Comparison of ENCODE assay signal across 9 mouse cellular contexts in genomic region chr17:31073273-31074052, GRCm38 (mm10). TPM values are rescaled to one million over a fixed set of nuclear protein-coding genes. Genes with fewer than 3 reads are reported as not detected.
DNase-seq lines count a peak whose midpoint lies in the region; ATAC-seq and TF ChIP-seq lines count a peak whose summit lies in the region.
"Had no signal": no experiment of that assay in that cellular context is flagged by ENCODE, and none has a peak within 500 bp of the region (broad histone marks: within the 10 kb centered on the region; RNA-seq: fewer than 3 reads in every experiment).

No protein-coding gene starts in this region.

- TF ChIP-seq EP300 in ES-Bruce4 (IDR thresholded peaks at IDR 0.05; ENCODE audit: insufficient read depth, low read depth, low read length), result 0 out of 2 replicates have a peak, but pooled peaks have one; percentile 47

- H3K27ac ChIP-seq in ES-Bruce4 (ENCODE audit: insufficient read depth, low read length), result peak overlapping the region; percentile 70; the same call in 1 of the 2 replicates
- H3K27ac ChIP-seq in forebrain, embryonic 16.5 days (ENCODE audit: low read length), result peak overlapping the region; percentile 39
- peak overlapping the region; percentile 33; the same call in 1 of the 2 replicates for H3K27ac ChIP-seq in lung, embryonic 14.5 days (ENCODE audit: low read depth)
- peak overlapping the region; percentile 90 for H3K27ac ChIP-seq in thymus, adult 2 months (ENCODE audit: control insufficient read depth, insufficient read depth, low read length)

- H3K4me1 ChIP-seq in ES-Bruce4 (ENCODE audit: control insufficient read depth, insufficient read depth, low read length), result peaks cover 8% of the 10 kb centered on the region
- peaks cover 45% of the 10 kb centered on the region for H3K4me1 ChIP-seq in forebrain, embryonic 16.5 days (replicated peaks; ENCODE audit: control insufficient read depth, insufficient read depth, low read length)
- peaks cover 22% of the 10 kb centered on the region for H3K4me1 ChIP-seq in lung, embryonic 14.5 days (ENCODE audit: insufficient read depth)
- peaks cover 84% of the 10 kb centered on the region for H3K4me1 ChIP-seq in thymus, adult 2 months (replicated peaks; ENCODE audit: control insufficient read depth, insufficient read depth, low read length)

- TF ChIP-seq POLR2A in ES-Bruce4 (IDR thresholded peaks at IDR 0.05; ENCODE audit: insufficient read depth, low read length), result no peak
- TF ChIP-seq POLR2A in thymus, adult 2 months (IDR thresholded peaks at IDR 0.05; ENCODE audit: control insufficient read depth, extremely low read depth, insufficient read depth, low read length, poor library complexity), result peak; percentile 47; the same call in 1 of the 2 replicates

- H3K27me3 ChIP-seq in ES-Bruce4 (ENCODE audit: control insufficient read depth, insufficient read depth, low read length, poor library complexity, severe bottlenecking), result no peaks in the 10 kb centered on the region
- no peaks in the 10 kb centered on the region for H3K27me3 ChIP-seq in forebrain, embryonic 16.5 days (replicated peaks; ENCODE audit: control insufficient read depth, insufficient read depth, low read length)
- H3K27me3 ChIP-seq in lung, embryonic 14.5 days (ENCODE audit: insufficient read depth, low read length), result no peaks in the 10 kb centered on the region
- no peaks in the 10 kb centered on the region for H3K27me3 ChIP-seq in thymus, adult 2 months (ENCODE audit: control insufficient read depth, insufficient read depth, low read length)

- WGBS in forebrain, embryonic 16.5 days, result 4% methylated on average over 31 of the region's 31 CpGs
- WGBS in lung, embryonic 14.5 days, result 4% methylated on average over 31 of the region's 31 CpGs
- 3% methylated on average over 31 of the region's 31 CpGs for WGBS in thymus, adult 2 months

- TF ChIP-seq CTCF in ES-Bruce4 (IDR thresholded peaks at IDR 0.05; ENCODE audit: low read depth, low read length), result no peak
- TF ChIP-seq CTCF in lung, embryonic 14.5 days (IDR thresholded peaks at IDR 0.05; ENCODE audit: low read depth), result no peak; the same call in 1 of the 2 replicates
- TF ChIP-seq CTCF in thymus, adult 2 months (IDR thresholded peaks at IDR 0.05; ENCODE audit: borderline replicate concordance, control insufficient read depth, extremely low read depth, insufficient read depth, low read length, poor library complexity), result peak; percentile 62; the same call in 1 of the 2 replicates

- H3K4me3 ChIP-seq in ES-Bruce4 (ENCODE audit: low read depth, low read length), result no peak overlapping the region
- peak overlapping the region; percentile 36 for H3K4me3 ChIP-seq in forebrain, embryonic 16.5 days (replicated peaks; ENCODE audit: low read length)
- 0 out of 2 replicates have a peak overlapping the region, but pooled peaks have one; percentile 5 for H3K4me3 ChIP-seq in lung, embryonic 14.5 days (ENCODE audit: low read depth, low read length)
- H3K4me3 ChIP-seq in thymus, adult 2 months (ENCODE audit: control insufficient read depth, insufficient read depth, low read length), result peak overlapping the region; percentile 35

- no peaks in the 10 kb centered on the region for H3K9me3 ChIP-seq in ES-Bruce4 (replicated peaks; ENCODE audit: control insufficient read depth, insufficient read depth, low read length, poor library complexity, severe bottlenecking)
- no peaks in the 10 kb centered on the region for H3K9me3 ChIP-seq in forebrain, embryonic 16.5 days (ENCODE audit: control insufficient read depth, low read length)
- H3K9me3 ChIP-seq in lung, embryonic 14.5 days (ENCODE audit: low read depth, low read length), result no peaks in the 10 kb centered on the region

- peak; percentile 81 for ATAC-seq in forebrain, embryonic 16.5 days
- ATAC-seq in hematopoietic stem cell, adult 5-6 weeks (replicated peaks in 1 of 2; ENCODE audit: insufficient read depth in 1 of 2, low FRiP score in 2 of 2, low TSS enrichment in 1 of 2, low read depth in 1 of 2, poor library complexity in 2 of 2, severe bottlenecking in 2 of 2), result peak; percentile 59 to 68
- ATAC-seq in lung, embryonic 14.5 days (ENCODE audit: insufficient read depth), result peak; percentile 81
- ATAC-seq in neutrophil, adult 5-6 weeks (ENCODE audit: extremely low read depth, insufficient number of reproducible peaks, low FRiP score, poor library complexity, severe bottlenecking), result peak; percentile 61

- no peaks in the 10 kb centered on the region for H3K36me3 ChIP-seq in ES-Bruce4 (ENCODE audit: control insufficient read depth, insufficient read depth, low read length, poor library complexity, severe bottlenecking)
- H3K36me3 ChIP-seq in forebrain, embryonic 16.5 days (ENCODE audit: control insufficient read depth, insufficient read depth), result no peaks in the 10 kb centered on the region
- no peaks in the 10 kb centered on the region for H3K36me3 ChIP-seq in lung, embryonic 14.5 days (ENCODE audit: insufficient read depth)
- no peaks in the 10 kb centered on the region; the same call in 1 of the 2 replicates for H3K36me3 ChIP-seq in thymus, adult 2 months (ENCODE audit: control insufficient read depth, insufficient read depth, low read length)

- DNase-seq in cerebellum, adult 18-20 months, result peak; percentile 93
- DNase-seq in layer of hippocampus, adult 8-10 months (ENCODE audit: low spot score in 2 of 2), result peak; percentile 72 to 75
- DNase-seq in lung, embryonic 14.5 days, result peak; percentile 85
- peak; percentile 97 for DNase-seq in thymus, adult 2 months

- H3K4me2 ChIP-seq in forebrain, embryonic 16.5 days (ENCODE audit: low read length), result peak overlapping the region; percentile 53
- peak overlapping the region; percentile 52 for H3K4me2 ChIP-seq in lung, embryonic 14.5 days

- H3K9ac ChIP-seq in ES-Bruce4 (ENCODE audit: low read depth, poor library complexity, severe bottlenecking), result no peak overlapping the region
- peak overlapping the region; percentile 48 for H3K9ac ChIP-seq in forebrain, embryonic 16.5 days (replicated peaks; ENCODE audit: low read depth, low read length)
- H3K9ac ChIP-seq in lung, embryonic 14.5 days, result no peak overlapping the region

RNA-seq across cellular contexts. Expression of gene Abcg1, which starts 16.0 kb away (rescaled TPM):
- polyA plus RNA-seq in ES-Bruce4 (2011; ENCODE audit: insufficient read depth, insufficient read length, low read depth, missing spikeins), result 8.4 and 11.7 TPM in 2 replicates
- polyA plus RNA-seq in forebrain, embryonic 16.5 days (2015; fragmentation: Nextera tagmentation; extraction: Ambion mirVana), result 19.3 and 20.4 TPM in 2 replicates
- total RNA-seq in hematopoietic stem cell, adult 5-6 weeks (2017), result 42.2 and 49.4 TPM in 2 replicates
- total RNA-seq in layer of hippocampus, adult 8-10 months (2022), result 10 to 100 TPM; 75.8 to 84.4 (median 81.0) TPM
- 8.4 and 9.6 TPM in 2 replicates for polyA plus RNA-seq in lung, embryonic 14.5 days (2014; fragmentation: Nextera tagmentation; extraction: Ambion mirVana)
- total RNA-seq in neutrophil, adult 5-6 weeks (2017), result 80.2 and 90.7 TPM in 2 replicates
- polyA plus RNA-seq in thymus, adult 2 months (2012; rRNA removed), result 103 and 107 TPM in 2 replicates

RNA-seq across cellular contexts. Expression of gene Tff3, which starts 56.0 kb away (rescaled TPM):
- polyA plus RNA-seq in ES-Bruce4 (2011; ENCODE audit: insufficient read depth, insufficient read length, low read depth, missing spikeins), result not detected in 2 replicates
- polyA plus RNA-seq in forebrain, embryonic 16.5 days (2015; fragmentation: Nextera tagmentation; extraction: Ambion mirVana), result not detected in 2 replicates
- total RNA-seq in hematopoietic stem cell, adult 5-6 weeks (2017), result not detected in 2 replicates
- total RNA-seq in layer of hippocampus, adult 8-10 months (2022), result not detected
- not detected in 2 replicates for polyA plus RNA-seq in lung, embryonic 14.5 days (2014; fragmentation: Nextera tagmentation; extraction: Ambion mirVana)
- not detected in 2 replicates for total RNA-seq in neutrophil, adult 5-6 weeks (2017)
- 10.1 and 10.4 TPM in 2 replicates for polyA plus RNA-seq in thymus, adult 2 months (2012; rRNA removed)
- total RNA-seq: adrenal gland, adult 18-20 months had no signal

Comparison
In these comparisons a context has a peak if more than half of its experiments do, and no peak if none do; other contexts are left out.
1. H3K27ac ChIP-seq: peak in every context shown above with its lines; median percentile 90 in thymus, adult 2 months; 70 in ES-Bruce4; 39 in forebrain, embryonic 16.5 days; 33 in lung, embryonic 14.5 days.